Mouse (Mus musculus) erythroblast, embryonic 14.5 days (primary cell): ENCODE results near the gene Spag6.

Experiments
- GATA1 ChIP-seq: IDR thresholded peaks from 2 replicates; pipeline ENCODE4 v1.6.1; 2012; ENCODE audit warnings: low read length, inconsistent platforms, mixed read lengths
- TAL1 ChIP-seq: IDR thresholded peaks from 3 replicates; pipeline ENCODE4 v1.6.1; 2012; ENCODE audit warnings: low read length, inconsistent platforms, mixed read lengths

GRCm38 (mm10) chr2:18713071-18713470, 19.2 kb downstream of the Spag6 start:
- TF ChIP-seq GATA1 (no peak), TAL1 (no peak)
